Mouse (Mus musculus): ENCODE measurements around the gene Atp5s. TPM values are rescaled to one million over a fixed set of nuclear protein-coding genes. Genes with fewer than 3 reads are reported as not detected.

Gene Atp5s
- polyA plus RNA-seq, 1 experiment from 2014 or later: 37.0 TPM

DNA sequence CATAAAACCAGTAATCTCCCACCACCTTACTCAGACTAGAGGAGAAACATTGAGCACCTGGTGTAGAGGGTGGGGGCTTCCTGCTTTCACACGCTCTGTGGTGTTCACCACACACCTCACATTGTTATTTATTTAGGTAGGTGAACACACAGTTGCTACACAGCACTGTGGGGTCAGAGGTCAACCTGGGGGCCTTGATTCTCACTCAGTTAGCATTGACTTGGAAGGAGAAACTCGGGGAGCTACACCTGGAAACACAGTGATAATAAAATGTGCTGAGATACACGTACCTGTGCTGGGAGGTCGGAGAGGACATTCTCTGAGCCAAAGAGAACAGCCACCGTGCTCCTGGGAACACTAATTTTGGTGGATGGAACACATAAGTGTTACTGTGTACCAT lies 63.6 kb downstream of the Atp5s start:
- no peak overlapping the region for H3K4me3 ChIP-seq
- peaks cover 18% of the 10 kb centered on the region for H3K4me1 ChIP-seq (replicated peaks)
- H3K27ac ChIP-seq (replicated peaks): no peak overlapping the region
- no peak for ATAC-seq (ENCODE audit: low FRiP score, low read depth)
- 0 out of 2 replicates have a peak, but pooled peaks cover 3% of the 10 kb centered on the region for H3K27me3 ChIP-seq
- H3K9ac ChIP-seq: no peak overlapping the region
- no peaks in the 10 kb centered on the region for H3K36me3 ChIP-seq
- no peaks in the 10 kb centered on the region for H3K9me3 ChIP-seq
- H3K4me2 ChIP-seq: peak overlapping the region; percentile 2; the same call in 1 of the 2 replicates
- 92% methylated on average over 5 of the region's 5 CpGs for WGBS

DNA sequence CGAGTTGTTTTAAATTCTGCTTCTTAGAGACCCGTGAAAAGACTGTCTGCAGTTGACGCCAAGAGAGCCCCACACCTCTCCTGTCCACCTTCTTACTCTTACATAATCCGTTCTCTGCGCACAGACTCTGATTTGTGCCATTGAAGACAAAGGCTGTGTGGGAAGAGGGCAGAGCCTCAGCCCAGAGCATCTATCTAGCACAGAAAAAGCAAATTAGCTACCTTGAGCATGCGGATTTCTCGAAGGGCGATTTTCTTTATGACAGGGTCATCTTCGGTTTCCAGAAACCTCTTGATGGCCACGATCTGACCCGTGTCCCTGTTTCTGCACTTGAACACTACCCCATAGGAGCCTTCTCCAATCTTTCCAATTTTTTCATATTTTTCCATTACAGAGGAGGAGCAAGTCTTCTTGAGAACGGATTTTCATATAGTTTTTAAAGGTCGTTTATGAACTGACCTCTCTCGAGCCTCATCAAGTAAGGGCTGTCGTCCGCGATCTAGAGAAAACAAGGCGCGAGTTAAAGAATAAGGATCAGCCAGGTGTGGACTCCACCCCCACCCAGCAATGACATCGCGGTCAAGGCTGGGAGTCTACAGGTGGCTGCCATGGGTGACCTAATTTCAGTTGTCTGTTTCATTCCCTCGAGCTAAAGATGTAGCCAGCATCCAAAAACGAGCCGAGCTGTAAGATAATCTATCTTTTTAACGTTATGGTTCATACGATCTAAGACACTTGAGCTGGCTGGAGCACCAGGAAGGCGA lies 65.2 kb downstream of the Atp5s start:
- Histone ChIP-seq H3K27me3 (0 out of 2 replicates have a peak, but pooled peaks cover 3% of the 10 kb centered on the region), H3K27ac (replicated peaks) (peak overlapping the region; percentile 61)

DNA sequence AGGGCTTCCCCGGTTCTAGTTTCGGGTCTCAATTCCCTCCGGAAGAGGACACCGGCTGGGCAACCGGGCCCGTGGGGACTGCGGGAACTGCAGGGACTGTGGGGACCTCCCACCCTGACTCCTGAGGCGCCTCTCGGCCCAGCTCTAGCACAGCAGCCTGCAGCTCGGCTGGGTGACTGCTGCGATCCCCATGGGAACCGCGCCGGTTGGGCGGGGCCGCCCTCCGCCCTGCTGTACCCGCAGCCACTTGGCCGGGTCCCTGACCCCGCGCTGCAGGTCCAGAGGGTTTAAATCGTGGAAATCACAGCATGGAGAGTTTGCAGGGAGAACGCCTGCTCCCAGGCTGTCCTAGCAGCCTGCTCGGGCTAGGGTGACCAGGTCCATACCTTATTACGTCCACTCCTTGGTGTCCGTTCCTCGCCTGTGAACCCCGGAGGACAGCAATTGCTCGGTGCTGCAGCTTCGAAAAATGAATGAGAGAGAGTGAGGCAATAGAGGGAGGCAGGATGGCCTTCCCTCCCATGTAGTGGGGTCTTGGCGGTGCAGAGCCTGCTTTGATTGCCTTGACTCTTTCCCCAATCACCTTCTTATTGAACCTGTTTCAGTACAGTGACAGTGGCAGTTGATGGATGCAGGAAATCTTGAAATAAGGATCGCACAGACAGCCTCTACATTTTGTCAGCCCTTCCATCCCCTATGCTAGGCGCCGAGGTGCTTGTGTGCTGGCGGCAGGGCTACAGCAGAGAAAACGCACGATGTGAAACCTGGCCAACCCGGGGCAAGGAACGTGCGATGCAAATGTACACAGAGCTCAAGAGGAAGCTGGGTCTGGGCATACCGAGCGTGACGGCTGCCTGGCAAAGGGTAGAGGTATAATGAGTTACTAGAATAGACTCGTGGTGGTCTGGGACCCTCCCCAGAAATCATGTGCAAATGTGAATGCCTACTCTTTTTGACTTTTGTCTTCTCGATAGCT lies 66.1 kb downstream of the Atp5s start, which contains the start of gene Cdkl1:
TSS of gene Cdkl1 (minus strand) at position 738 of the 976 bp plus-strand sequence.
- ATAC-seq (ENCODE audit: low FRiP score, low read depth): peak; percentile 83
- H3K27me3 ChIP-seq: 0 out of 2 replicates have a peak, but pooled peaks cover 3% of the 10 kb centered on the region
- peak within 1 kb of the TSS; percentile 65 for H3K9ac ChIP-seq
- peak within 1 kb of the TSS; percentile 97 for H3K4me2 ChIP-seq
- WGBS: under 1% methylated on average over 45 of the region's 45 CpGs
- H3K4me1 ChIP-seq (replicated peaks): peaks cover 18% of the 10 kb centered on the region
- no peaks in the 10 kb centered on the region for H3K9me3 ChIP-seq
- H3K36me3 ChIP-seq: no peaks in the 10 kb centered on the region
- H3K4me3 ChIP-seq: peak within 1 kb of the TSS; percentile 55
- H3K27ac ChIP-seq (replicated peaks): peak within 1 kb of the TSS; percentile 61

More for the DNA sequence above, 65.2 kb downstream of the Atp5s start:
- peak; percentile 19 for ATAC-seq (ENCODE audit: low FRiP score, low read depth)
- Histone ChIP-seq H3K9me3 (no peaks in the 10 kb centered on the region), H3K4me1 (replicated peaks) (peaks cover 18% of the 10 kb centered on the region), H3K9ac (peak overlapping the region; percentile 65), H3K4me2 (peak overlapping the region; percentile 97), H3K4me3 (peak overlapping the region; percentile 55), H3K36me3 (no peaks in the 10 kb centered on the region)
- WGBS: 33% methylated on average over 27 of the region's 27 CpGs

MicroRNAs within 50 kb of the gene (microRNA counts, 519-probe panel; counts per million panel counts)
- not detected for microRNA mmu-miR-681

Small RNA genes lying within 50 kb of the gene (microRNA-seq; reads per million reads assigned to microRNA genes)
- not detected for gene Mir681

Other genes with a start within 250 kb of the Atp5s start
- 24.8 and 25.3 TPM in 2 replicates for gene Vcpkmt, start 141.9 kb upstream of the Atp5s start, polyA plus RNA-seq (2015; fragmentation: Nextera tagmentation; extraction: Ambion mirVana)
- 12.5 and 13.3 TPM in 2 replicates for gene Sos2, start 43.1 kb upstream of the Atp5s start, polyA plus RNA-seq (2015; fragmentation: Nextera tagmentation; extraction: Ambion mirVana)
- 12.5 and 13.3 TPM in 2 replicates for gene L2hgdh, start 77 bp upstream of the Atp5s start, polyA plus RNA-seq (2015; fragmentation: Nextera tagmentation; extraction: Ambion mirVana)
- gene Cdkl1, start 66.3 kb downstream of the Atp5s start, polyA plus RNA-seq (2015; fragmentation: Nextera tagmentation; extraction: Ambion mirVana): 9.0 and 9.7 TPM in 2 replicates
- 132 and 148 TPM in 2 replicates for gene Atl1, start 167.7 kb downstream of the Atp5s start, polyA plus RNA-seq (2015; fragmentation: Nextera tagmentation; extraction: Ambion mirVana)
- gene Map4k5, start 168.2 kb downstream of the Atp5s start, polyA plus RNA-seq (2015; fragmentation: Nextera tagmentation; extraction: Ambion mirVana): 26.5 and 26.6 TPM in 2 replicates

Measured in hindbrain, embryonic 15.5 days (tissue).